Mouse (Mus musculus): Measurements from ENCODE around the gene Pank3.
A peak's percentile ranks its signal among the peaks of the same experiment; 100 is the strongest.
"Not testable (repeated sequence)": the region's sequence is repeated elsewhere in the genome, so short reads cannot be mapped to it uniquely, and the experiment has no call there.

Gene Pank3

DNA sequence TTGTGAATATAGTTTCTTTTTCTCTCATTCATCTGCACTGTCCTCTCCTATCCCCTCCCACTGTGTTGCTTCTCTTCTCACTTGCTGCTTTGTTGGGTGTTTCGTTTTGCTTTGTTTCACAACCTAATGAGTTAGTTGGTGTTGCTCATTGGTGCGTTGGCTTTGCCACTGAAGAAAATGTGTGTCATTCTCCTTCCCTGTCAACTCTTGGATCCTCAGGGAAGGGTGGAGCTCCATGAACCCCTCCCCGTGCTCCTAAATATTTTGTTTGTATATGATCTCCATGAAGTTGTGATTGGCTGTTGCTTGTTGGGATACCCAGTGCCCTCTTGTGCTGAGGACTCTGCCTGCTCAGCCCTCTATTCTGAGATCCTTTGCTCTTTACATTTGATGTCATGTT, 11.1 kb downstream of the Pank3 start:
- DNase-seq (ENCODE audit: low spot score): no peak

GRCm38 (mm10) chr11:35782444-35782843, 13.2 kb downstream of the Pank3 start:
- no peak for DNase-seq (ENCODE audit: low spot score)

DNA sequence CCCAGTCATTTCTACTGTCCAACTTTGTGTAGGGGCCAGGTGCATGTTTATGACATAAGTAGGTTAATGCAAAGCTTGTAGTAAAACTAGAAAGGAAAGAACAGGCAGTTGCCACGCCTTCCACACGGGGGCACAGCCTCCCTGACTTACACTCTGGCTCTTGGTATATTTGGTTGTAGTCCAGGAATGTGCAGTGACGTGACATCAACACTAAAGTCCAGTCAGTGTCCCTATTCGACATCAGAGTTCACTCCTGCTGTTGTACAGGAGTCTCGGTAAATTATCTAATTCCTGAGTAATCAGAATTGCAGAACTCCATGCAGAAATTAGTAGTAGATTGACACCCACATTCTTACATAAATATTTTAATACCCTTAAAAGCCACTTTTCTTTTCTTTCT, 13.8 kb downstream of the Pank3 start:
- no peak for DNase-seq (ENCODE audit: low spot score)

- DNase-seq (ENCODE audit: low spot score): no peak
Measured at GRCm38 (mm10) chr11:35784002-35784401, 14.7 kb downstream of the Pank3 start.

DNA sequence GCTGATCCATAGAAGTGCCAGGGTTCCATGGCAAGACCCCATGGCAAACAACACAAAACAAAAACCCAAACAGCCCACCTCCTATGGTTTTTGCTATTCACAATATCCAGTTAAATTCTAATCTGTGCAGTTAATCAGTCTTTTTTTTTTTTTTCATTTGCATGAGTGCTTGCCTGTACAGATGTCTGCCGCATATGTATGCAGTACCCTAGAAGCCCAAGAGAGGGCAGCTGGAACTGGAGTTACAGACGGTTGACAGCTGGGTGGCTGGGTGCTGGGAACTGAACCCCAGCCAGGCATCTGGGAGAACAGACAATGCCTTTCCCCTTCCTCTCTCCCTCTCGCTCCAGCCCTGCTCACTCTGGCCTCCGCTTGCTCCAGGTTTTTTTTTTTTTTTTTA, 15.3 kb downstream of the Pank3 start:
- no peak for DNase-seq (ENCODE audit: low spot score)

- DNase-seq (ENCODE audit: low spot score): no peak
Measured at GRCm38 (mm10) chr11:35788443-35788842, 19.2 kb downstream of the Pank3 start.

DNA sequence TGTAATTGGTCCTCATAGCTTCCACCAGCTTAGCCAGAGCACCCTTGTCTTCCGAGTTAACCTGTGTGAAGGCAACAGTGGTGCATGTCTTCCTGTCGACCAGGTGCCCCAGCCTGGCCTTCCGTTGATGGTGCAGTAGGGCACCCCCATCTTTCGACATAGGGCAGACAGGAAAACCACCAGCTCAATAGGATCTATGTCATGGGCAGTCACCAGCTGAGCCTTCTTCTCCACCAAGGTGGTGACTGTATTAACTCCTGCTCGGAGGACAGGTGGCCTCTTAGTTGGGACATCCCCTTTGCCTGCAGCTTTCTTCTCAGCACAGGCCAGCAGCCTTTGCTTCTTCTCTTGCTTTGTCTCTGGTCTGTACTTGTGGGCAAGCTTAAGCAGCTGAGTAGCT, 23.5 kb downstream of the Pank3 start:
- DNase-seq (ENCODE audit: low spot score): not testable (repeated sequence)

- DNase-seq (ENCODE audit: low spot score): no peak
Measured at GRCm38 (mm10) chr11:35797751-35798494, 28.6 kb downstream of the Pank3 start.

- peak; percentile 13 for DNase-seq (ENCODE audit: low spot score)
Measured at GRCm38 (mm10) chr11:35798495-35798820, 29.2 kb downstream of the Pank3 start.

GRCm38 (mm10) chr11:35798874-35799273, 29.6 kb downstream of the Pank3 start, which contains the start of gene Fbll1:
TSS of gene Fbll1 (minus strand) at chr11:35798884.
- no peak for DNase-seq (ENCODE audit: low spot score)

- no peak for DNase-seq (ENCODE audit: low spot score)
Measured at GRCm38 (mm10) chr11:35801332-35801731, 32.0 kb downstream of the Pank3 start.

- no peak for DNase-seq (ENCODE audit: low spot score)
Measured at GRCm38 (mm10) chr11:35811458-35811857, 42.2 kb downstream of the Pank3 start.

- DNase-seq (ENCODE audit: low spot score): no peak
Measured at GRCm38 (mm10) chr11:35816316-35816715, 47.0 kb downstream of the Pank3 start.

DNA sequence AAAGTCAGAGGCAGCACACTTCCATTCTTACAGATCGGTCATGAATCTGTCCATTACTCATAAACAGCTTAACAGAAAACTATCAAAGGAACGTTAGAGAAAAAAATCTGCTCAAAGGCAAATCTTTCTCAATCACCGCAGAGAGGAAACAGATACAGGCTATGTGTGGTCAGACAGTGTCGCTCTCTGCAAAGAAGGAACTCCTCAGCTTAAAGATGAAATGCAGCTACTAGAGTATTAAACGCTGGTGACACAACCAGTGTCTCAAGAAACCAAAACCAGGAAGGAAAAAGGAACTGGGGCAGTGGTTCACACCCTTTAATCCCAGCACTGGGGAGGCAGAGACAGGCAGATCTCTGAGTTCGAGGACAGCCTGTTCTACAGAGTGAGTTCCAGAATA, 58.4 kb downstream of the Pank3 start:
- DNase-seq (ENCODE audit: low spot score): no peak

GRCm38 (mm10) chr11:35832139-35832538, 62.9 kb downstream of the Pank3 start:
- DNase-seq (ENCODE audit: low spot score): no peak

DNA sequence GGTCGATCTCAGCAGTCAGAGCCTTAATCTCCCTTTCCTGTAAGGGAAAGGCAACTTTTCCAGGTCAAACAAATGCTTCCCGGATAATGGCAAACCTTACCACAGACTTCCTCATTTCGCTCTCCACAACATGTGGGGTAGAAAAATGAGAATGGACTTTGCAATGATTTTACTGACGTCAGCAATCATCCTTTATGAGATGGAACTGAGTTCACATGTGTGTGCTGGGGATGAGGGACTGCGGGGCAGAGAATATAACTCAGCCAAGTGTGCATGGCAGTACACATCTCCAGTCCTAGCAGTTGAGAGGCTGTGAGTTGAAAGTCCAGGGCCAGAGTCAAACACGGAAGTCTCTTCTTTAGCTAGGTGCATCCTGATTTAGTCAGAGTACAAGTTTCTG, 64.0 kb downstream of the Pank3 start:
- DNase-seq (ENCODE audit: low spot score): no peak

DNA sequence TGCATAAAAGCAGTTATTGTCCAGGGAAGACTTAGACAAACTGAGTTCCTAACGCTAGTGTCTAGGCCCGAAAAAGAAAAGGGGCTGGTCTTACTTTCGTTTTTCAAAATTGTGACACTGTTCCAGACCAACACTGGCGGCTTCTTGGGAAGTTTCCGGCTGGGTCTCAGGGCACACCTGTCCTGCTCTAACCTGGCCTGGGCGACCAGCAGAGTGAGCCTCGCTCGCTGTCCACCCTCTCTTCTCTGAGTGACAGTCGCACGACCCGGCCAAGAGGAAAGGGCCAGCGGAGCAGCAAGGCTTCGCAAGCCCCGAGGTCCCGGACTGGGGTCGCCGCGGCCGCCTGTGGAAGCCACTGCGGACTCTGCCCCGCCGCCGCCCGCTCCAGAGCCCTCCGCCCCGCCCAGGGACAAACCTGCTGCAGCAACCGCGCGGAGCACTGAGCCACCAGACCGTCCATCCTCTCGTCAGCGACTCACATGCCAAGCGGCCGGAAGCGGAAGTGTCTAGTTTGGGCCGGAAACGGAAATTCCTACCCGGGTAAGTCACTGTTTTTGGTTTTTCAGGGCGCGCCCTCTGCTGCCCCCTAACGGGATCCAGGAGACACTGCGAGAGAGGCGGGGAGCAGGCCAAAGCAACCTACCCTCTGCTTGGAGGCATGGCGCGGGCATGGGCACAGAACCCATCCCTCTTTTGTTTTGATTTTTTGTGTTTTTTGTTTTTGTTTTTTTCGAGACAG, 64.9 kb downstream of the Pank3 start, which contains the start of gene Rars:
Rars (minus strand) TSS at position 485 of the 739 bp plus-strand sequence.
- peak; percentile 94 for DNase-seq (ENCODE audit: low spot score)

GRCm38 (mm10) chr11:35837156-35838126, 68.2 kb downstream of the Pank3 start:
- no peak for DNase-seq (ENCODE audit: low spot score)

DNA sequence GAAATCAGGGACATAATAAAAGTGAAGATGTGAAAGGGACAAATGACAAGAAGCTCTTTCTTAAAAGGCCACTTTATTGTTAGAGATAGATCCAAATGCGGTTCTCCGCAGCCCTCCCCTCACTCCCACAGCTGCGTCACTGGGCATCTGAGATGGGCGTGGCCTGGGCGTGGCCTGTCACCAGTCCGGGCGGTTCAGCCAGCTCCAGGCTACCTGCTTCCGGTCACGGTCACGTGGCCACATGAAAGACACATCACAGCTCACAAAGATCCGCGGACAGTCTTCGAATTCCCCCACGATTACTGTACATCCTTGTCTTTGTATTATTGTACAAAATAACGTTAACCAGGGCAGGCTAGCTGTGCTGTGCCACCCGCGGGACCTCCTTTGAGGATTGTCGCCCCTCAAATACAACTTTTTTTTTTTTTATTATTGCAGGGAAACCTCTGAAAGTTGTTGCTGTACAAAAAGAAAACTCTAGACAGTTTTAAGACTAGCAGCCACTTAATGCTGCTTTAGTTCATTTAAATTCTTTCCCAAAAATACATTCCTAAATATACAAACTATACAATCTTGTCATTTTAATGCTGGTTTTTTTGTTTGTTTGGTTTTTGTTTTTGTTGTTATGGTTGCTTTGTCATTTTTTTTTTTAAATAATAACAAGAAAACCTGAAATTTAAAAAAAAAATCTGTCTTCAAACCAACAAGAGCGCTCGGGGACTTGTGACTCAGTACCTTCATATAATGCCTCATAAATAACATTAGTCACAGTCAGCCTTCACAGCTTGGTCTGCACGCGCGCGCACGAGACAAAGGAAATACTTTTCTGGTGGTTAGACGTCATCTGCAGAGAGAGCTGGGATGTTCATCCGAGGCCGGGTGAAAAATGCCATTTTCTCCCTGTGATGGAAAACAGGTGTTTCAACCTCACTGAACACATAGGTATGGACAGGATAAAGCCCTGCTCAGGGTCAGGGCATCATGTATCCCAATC, 69.4 kb downstream of the Pank3 start:
- DNase-seq (ENCODE audit: low spot score): peak; percentile 80

GRCm38 (mm10) chr11:35840282-35840681, 71.0 kb downstream of the Pank3 start:
- DNase-seq (ENCODE audit: low spot score): peak; percentile 18

- DNase-seq (ENCODE audit: low spot score): not testable (repeated sequence)
Measured at GRCm38 (mm10) chr11:35840806-35841205, 71.5 kb downstream of the Pank3 start.
